8 mouse cellular contexts compared by ENCODE assay signal in the genomic region with DNA sequence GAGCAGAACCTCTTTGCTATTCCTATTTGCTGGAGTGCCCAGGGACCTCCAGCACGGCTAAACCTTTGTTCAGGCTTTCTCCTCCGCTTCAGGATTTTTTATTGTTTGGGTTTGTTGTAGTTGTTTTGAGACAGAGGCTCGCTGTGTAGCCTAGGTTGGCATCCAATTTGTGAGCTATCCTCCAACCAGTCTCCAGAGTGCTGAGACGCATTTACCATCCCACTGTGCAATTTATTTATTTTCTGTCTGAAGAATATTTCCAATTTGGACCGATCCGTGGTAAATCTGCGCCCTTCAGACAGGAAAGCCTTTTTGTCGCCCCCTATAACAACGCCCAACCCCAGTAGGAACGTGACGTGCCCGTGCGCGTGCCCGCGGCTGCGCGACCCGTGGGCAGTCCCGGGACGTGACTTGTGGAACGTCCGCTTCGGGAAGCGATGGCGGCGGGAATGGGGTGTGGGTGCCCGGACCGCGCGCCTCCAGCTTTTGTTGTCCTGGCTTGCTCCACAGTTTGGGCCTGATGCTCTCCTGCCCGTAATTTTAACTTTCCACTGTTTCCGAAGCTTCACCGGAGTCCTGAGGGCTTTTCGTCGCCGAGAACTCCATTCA. TPM values are rescaled to one million over a fixed set of nuclear protein-coding genes. Genes with fewer than 3 reads are reported as not detected.
DNase-seq lines count a peak whose midpoint lies in the region; ATAC-seq and TF ChIP-seq lines count a peak whose summit lies in the region.

No protein-coding gene starts in this region.

- H3K4me1 ChIP-seq in ES-E14 (ENCODE audit: control insufficient read depth in 2 of 2, insufficient read depth in 2 of 2, low read length in 2 of 2, poor library complexity in 1 of 2), result peaks cover 0 to 2% of the 10 kb centered on the region in 2 experiments; a peak in 1 of 4 replicates
- peaks cover 34% of the 10 kb centered on the region for H3K4me1 ChIP-seq in forebrain, embryonic 16.5 days (replicated peaks; ENCODE audit: control insufficient read depth, insufficient read depth, low read length)
- peaks cover 14% of the 10 kb centered on the region for H3K4me1 ChIP-seq in lung, adult 2 months (ENCODE audit: control insufficient read depth, insufficient read depth, low read length)
- peaks cover 7% of the 10 kb centered on the region for H3K4me1 ChIP-seq in olfactory bulb, adult 2 months (ENCODE audit: control insufficient read depth, insufficient read depth, low read length)

- intact Hi-C loops in heart, postnatal 36 days (cut with DNase I), result loop anchor here (5.0 kb wide), 1 partner anchor 80 kb away; no protein-coding TSS in a partner anchor

- 0% methylated on average over 37 of the region's 37 CpGs for WGBS in forebrain, embryonic 16.5 days
- under 1% methylated on average over 37 of the region's 37 CpGs for whole genome bisulfite sequencing in lung, adult 2 months
- WGBS in olfactory bulb, adult 2 months, result under 1% methylated on average over 37 of the region's 37 CpGs

- H3K9ac ChIP-seq in ES-E14 (ENCODE audit: insufficient read depth, low read depth, low read length, poor library complexity, severe bottlenecking), result peak overlapping the region; percentile 95
- H3K9ac ChIP-seq in forebrain, embryonic 16.5 days (replicated peaks; ENCODE audit: low read depth, low read length), result peak overlapping the region; percentile 68

- peaks cover 17% of the 10 kb centered on the region for H3K36me3 ChIP-seq in ES-E14 (ENCODE audit: control insufficient read depth, insufficient read depth, low read length, poor library complexity, severe bottlenecking)
- H3K36me3 ChIP-seq in forebrain, embryonic 16.5 days (ENCODE audit: control insufficient read depth, insufficient read depth), result no peaks in the 10 kb centered on the region

- H3K4me3 ChIP-seq in ES-E14 (ENCODE audit: insufficient read depth in 1 of 2, low read depth in 1 of 2, low read length in 2 of 2, poor library complexity in 1 of 2, severe bottlenecking in 1 of 2), result peak overlapping the region; percentile 76 to 91
- peak overlapping the region; percentile 98 for H3K4me3 ChIP-seq in forebrain, embryonic 16.5 days (replicated peaks; ENCODE audit: low read length)
- H3K4me3 ChIP-seq in layer of hippocampus, adult 2 months, result peak overlapping the region; percentile 77
- peak overlapping the region; percentile 90 for H3K4me3 ChIP-seq in lung, adult 2 months (replicated peaks; ENCODE audit: extremely low read depth, low read depth, low read length)
- H3K4me3 ChIP-seq in olfactory bulb, adult 2 months (ENCODE audit: insufficient read depth, low read depth, low read length), result peak overlapping the region; percentile 76

- peak overlapping the region; percentile 89 for H3K4me2 ChIP-seq in forebrain, embryonic 16.5 days (ENCODE audit: low read length)

- H3K27ac ChIP-seq in ES-E14 (ENCODE audit: insufficient read depth, low read depth, low read length, poor library complexity, severe bottlenecking), result peak overlapping the region; percentile 99
- H3K27ac ChIP-seq in forebrain, embryonic 16.5 days (ENCODE audit: low read length), result peak overlapping the region; percentile 99
- peak overlapping the region; percentile 97 for H3K27ac ChIP-seq in layer of hippocampus, adult 2 months
- peak overlapping the region; percentile 92 for H3K27ac ChIP-seq in olfactory bulb, adult 2 months (ENCODE audit: insufficient read depth, low read depth, low read length)

- DNase-seq in ES-E14 (ENCODE audit: low read depth, low spot score), result peak; percentile 63
- peak; percentile 92 to 95 for DNase-seq in cerebellum, adult 18-20 months
- DNase-seq in heart, postnatal 36 days, result peak; percentile 93 to 95
- DNase-seq in layer of hippocampus, adult 2 months (ENCODE audit: low spot score in 2 of 2), result peak; percentile 91 to 92
- DNase-seq in lung, adult 2 months, result peak; percentile 91
- DNase-seq in thymus, adult 18-20 months, result peak; percentile 79 to 86

- no peaks in the 10 kb centered on the region for H3K9me3 ChIP-seq in ES-E14 (ENCODE audit: control insufficient read depth, insufficient read depth, low read depth, low read length)
- no peaks in the 10 kb centered on the region for H3K9me3 ChIP-seq in forebrain, embryonic 16.5 days (ENCODE audit: control insufficient read depth, low read length)

- H3K27me3 ChIP-seq in forebrain, embryonic 16.5 days (replicated peaks; ENCODE audit: control insufficient read depth, insufficient read depth, low read length), result no peaks in the 10 kb centered on the region

- ATAC-seq in forebrain, embryonic 16.5 days, result peak; percentile 74

- in situ Hi-C loops in ES-E14 (cut with MboI; ENCODE audit: low sequenced_read_pairs in 2 of 2, unreplicated experiment in 2 of 2), result no loop called here

- peak; percentile 90; the same call in 1 of the 2 replicates for TF ChIP-seq POLR2A in lung, adult 2 months (IDR thresholded peaks at IDR 0.05; ENCODE audit: borderline replicate concordance, extremely low read depth, low read depth, low read length)
- TF ChIP-seq POLR2A in olfactory bulb, adult 2 months (IDR thresholded peaks at IDR 0.05; ENCODE audit: insufficient read depth, low read depth, low read length), result peak; percentile 57

- peak; percentile 34 for TF ChIP-seq CTCF in layer of hippocampus, adult 2 months (conservative IDR thresholded peaks at IDR 0.05)
- TF ChIP-seq CTCF in lung, adult 2 months (IDR thresholded peaks at IDR 0.05; ENCODE audit: insufficient read depth, low read length), result no peak
- TF ChIP-seq CTCF in olfactory bulb, adult 2 months (IDR thresholded peaks at IDR 0.05; ENCODE audit: insufficient read depth, low read depth, low read length), result no peak

TF ChIP-seq in ES-E14, 5 proteins besides CTCF, POLR2A, EP300 and RAD21:
- TF ChIP-seq CHD2 (IDR thresholded peaks at IDR 0.05; ENCODE audit: low read depth, low read length) (no peak), ZNF384 (IDR thresholded peaks at IDR 0.05; ENCODE audit: low read depth, low read length) (no peak), ZC3H11A (IDR thresholded peaks at IDR 0.05; ENCODE audit: borderline replicate concordance, low read depth, low read length) (no peak), MAFK (IDR thresholded peaks at IDR 0.05; ENCODE audit: insufficient read depth, low read depth, low read length) (0 out of 2 replicates have a peak, but pooled peaks have one; percentile 26), HCFC1 (IDR thresholded peaks at IDR 0.05; ENCODE audit: borderline replicate concordance, insufficient read depth, low read length) (peak; percentile 55; the same call in 1 of the 2 replicates)
TF ChIP-seq in ES-E14: peak in this region for 2.

RNA-seq across cellular contexts. Expression of a gene that starts 0.8 kb away (rescaled TPM):
- 23.4 and 27.6 TPM in 2 replicates for total RNA-seq in ES-E14 (2012; rRNA removed)
- 24.2 and 25.9 TPM in 2 replicates for polyA plus RNA-seq in forebrain, embryonic 16.5 days (2015; fragmentation: Nextera tagmentation; extraction: Ambion mirVana)
- total RNA-seq in heart, postnatal 36 days (2021), result 10 to 100 TPM; 78.2 to 82.4 TPM
- total RNA-seq in layer of hippocampus, adult 2 months (2021), result 10 to 100 TPM; 52.0 to 56.6 TPM
- polyA plus RNA-seq in lung, adult 2 months (2012; rRNA removed), result 28.0 and 28.3 TPM in 2 replicates
- not detected in 2 replicates for polyA plus RNA-seq in olfactory bulb, adult 2 months (2012; ENCODE audit: insufficient read depth, insufficient read length, low replicate concordance, missing spikeins)

Comparison
In these comparisons a context has a peak if more than half of its experiments do, and no peak if none do; other contexts are left out.
1. Peak in every context shown above with its lines: DNase-seq, ATAC-seq, H3K4me3 ChIP-seq and H3K27ac ChIP-seq.